Mouse (Mus musculus) adrenal gland, postnatal 36 days (tissue): ENCODE data around the gene Cryab. TPM values are rescaled to one million over a fixed set of nuclear protein-coding genes. Genes with fewer than 3 reads are reported as not detected.

Experiments used
- DNase-seq, 2 experiments: peaks; one replicate each; pipeline ENCODE4 v3.0.0; 2021; ENCODE audit warnings: mixed read lengths in 1 of 2
- long read RNA-seq, 2 experiments: library from polyadenylated mRNA; stranded (forward); transcript quantifications; one replicate each; pipeline ENCODE4 v2.0.0; 2021; ENCODE audit warnings: borderline sequencing depth in 2 of 2
- total RNA-seq, 2 experiments: library from RNA; stranded (reverse); gene quantifications; 2 replicates each; pipeline ENCODE4 v1.2.3; 2021

The Cryab gene
- total RNA-seq: 10 to 100 TPM; 21.2 to 46.6 TPM
- long read RNA-seq, experiment 1, transcript Cryab-201 (3 exons, 946 nt): major isoform, 24 of 27 reads
- long read RNA-seq, experiment 1, partial matches to known transcripts: 0 of 27 reads
- long read RNA-seq, experiment 1, other reads (novel, unspliced or antisense): 2 of 27 reads
- long read RNA-seq, experiment 2, transcript Cryab-201 (3 exons, 946 nt): major isoform, 12 of 14 reads
- long read RNA-seq, experiment 2, partial matches to known transcripts: 0 of 14 reads
- long read RNA-seq, experiment 2, other reads (novel, unspliced or antisense): 1 of 14 reads

DNA sequence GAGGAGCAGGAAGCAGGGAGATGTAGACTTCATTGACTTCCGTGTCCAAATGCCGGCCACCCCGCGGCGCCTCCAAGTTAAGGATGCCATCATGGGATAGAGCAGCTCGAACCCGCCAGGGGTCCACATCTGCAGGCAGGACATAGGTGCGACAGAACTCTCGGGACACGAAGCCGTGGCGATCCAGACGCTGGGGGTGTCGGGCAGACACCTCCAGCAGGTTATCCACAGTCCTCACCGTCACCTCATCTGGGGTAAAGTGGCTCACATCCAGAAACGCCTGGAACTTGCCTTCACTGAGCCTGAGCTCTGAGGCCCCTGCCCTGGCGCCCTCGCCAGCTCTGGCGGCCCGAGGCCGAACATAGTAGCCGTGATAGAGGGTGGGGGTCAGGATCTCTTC lies at the start of gene Cryab:
Gene Cryab (plus strand): TSS at position 3 of the 400 bp plus-strand sequence.
- no peak for DNase-seq

DNA sequence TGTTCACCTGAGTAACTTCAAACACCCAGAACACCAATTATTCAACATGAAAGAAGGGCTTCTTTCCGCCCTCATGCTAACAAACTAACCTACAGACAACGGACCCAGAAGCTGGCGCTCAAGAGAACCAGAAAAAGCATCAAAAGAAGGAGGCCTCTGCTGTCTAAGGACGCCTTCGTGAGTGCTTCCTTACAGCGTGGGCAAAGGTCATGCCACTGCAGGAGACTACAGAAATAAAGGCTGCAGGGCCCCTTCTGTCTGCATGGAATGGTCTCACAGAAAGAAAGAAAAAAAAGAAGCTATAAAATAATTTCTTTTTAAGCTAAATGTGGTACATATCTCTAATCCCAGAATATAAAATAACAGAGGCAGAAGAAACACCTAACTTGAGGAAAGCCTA lies 46.2 kb upstream of the Cryab start:
- DNase-seq: no peak

DNA sequence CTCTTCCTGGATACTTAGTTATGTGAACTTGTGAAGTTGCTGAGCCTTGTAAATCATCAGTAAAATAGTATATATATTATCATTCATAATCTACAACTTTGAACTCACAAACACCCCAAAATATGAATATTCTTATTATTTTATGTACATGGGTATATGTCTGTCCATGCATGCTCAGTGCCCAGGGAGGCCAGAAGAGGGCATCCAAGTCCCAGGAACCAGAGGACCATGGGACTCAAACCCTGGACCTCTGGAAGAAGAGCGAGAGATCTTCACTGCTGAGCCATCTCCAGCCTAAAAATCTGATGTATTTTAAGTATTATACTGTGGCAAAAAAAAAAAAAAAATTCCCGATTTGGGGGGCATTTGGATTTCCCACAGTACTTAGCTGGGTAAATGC lies 42.0 kb upstream of the Cryab start:
- DNase-seq: peak; percentile 58 to 62

DNA sequence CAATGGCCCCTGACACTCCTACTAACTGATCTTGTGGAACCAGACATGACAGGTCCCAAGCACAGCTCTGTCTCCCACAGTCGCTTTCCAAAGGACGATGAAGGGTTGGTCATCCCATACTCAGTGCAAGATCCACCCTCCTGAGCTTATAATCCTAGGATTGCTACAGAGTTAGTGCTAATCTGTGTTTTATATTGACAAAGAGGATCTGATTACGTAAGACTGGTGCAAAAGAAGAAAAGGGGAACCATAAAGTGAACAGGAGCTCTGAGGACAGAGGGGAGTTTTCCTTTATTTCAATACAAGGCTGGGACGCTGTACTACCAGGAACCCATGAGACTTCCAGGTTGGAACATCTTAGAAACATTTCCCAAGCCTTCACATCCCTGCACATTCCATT lies 39.8 kb upstream of the Cryab start:
- DNase-seq: no peak

DNA sequence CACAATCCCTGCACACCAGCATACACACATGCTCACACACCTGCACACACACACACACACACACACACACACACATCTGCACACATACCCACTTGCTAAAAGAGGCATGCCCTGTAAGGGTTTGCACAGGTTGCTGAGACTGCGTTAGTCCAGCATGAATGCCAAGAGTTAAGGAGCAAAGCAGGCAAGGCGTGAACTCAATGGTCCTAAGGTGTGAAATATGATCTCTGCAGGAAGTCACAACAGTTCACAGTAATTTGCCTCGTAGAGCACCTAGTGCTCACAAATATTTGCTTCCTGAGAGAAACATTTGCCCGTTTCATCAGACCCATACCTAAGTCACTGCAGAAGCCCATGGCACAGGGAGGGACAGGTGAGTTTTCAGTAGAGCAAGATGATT lies 36.9 kb upstream of the Cryab start:
- DNase-seq: no peak

DNA sequence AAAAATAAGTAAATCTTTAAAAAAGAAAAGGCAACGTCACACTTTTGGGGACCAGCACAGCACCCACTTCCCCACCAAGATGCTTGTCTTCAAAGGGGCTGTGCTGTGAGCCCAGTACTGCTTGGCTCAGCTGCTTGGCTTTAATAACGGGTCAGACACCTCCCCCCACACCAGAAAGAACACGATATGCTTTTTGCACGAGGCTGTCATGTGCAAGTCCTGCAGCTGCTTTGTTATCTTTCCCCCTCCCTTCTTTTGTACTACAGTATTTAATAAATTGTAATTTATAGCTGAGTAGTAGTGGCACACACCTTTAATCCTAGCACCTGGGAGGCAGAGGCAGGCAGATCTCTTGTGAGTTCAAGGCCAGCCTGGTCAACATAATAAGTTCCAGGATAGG lies 32.2 kb upstream of the Cryab start:
- no peak for DNase-seq

DNA sequence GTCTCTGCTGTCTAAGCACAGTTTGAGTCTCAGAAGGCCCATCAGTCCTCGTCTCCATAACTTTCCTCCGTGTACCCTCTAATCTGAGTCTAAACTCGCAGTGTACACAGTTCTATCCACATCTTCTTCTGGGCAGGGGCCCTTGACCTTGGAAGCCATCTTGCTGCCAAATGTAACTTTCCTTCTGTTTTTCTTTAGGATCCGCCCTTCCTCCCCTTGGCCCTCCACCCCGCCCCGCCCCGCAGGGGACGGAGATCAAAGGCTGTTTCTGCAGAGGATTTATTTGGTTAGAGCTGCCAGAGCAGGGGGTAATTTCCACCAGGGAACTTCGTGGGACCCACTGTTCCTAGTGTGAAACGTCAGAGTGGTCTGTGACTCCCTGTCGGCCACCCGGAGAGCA lies 30.1 kb upstream of the Cryab start:
- peak in 1 of 2 experiments; percentile 60 for DNase-seq

DNA sequence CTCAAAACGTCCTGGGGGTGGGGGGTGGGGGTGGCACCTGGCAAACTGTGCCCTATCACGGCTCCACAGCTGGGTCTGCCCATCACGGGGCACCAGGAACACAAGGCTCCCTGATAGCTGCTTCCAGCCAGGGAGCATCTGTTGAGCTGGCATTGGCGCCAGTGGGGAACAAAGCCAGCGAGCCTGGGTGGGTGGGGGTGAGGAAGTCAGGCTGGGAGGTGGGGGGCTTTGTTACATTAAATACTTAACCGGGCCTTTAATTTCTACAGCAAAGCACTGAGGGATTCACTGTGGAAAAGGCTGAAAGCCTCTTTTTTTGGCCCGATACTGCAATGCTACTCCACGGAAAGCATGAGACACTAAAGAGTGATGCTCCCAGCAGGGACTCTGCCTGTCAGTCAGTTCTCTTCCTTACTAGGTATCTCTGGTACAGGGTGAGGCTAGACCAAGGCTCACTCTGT lies 28.6 kb upstream of the Cryab start:
- no peak for DNase-seq

DNA sequence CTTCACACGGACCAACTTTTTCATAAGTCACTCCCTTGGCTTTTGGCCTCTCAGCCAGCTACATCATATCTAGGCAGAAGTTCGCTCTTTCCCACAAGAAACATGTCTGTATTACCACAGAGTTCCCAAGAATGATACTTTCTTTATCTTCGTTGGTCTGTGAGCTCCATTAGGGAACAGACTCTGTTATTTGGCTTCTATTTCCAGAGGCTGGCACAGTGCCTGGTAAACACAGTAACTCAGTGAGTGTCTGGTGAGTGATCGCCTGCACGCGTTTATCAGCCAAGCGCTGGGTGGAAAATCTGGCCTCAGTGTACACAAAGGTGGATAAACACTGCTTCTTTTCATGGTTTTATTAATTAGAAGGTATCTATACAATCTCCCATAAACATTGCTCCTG lies 27.7 kb upstream of the Cryab start:
- DNase-seq: peak; percentile 82 to 86

DNA sequence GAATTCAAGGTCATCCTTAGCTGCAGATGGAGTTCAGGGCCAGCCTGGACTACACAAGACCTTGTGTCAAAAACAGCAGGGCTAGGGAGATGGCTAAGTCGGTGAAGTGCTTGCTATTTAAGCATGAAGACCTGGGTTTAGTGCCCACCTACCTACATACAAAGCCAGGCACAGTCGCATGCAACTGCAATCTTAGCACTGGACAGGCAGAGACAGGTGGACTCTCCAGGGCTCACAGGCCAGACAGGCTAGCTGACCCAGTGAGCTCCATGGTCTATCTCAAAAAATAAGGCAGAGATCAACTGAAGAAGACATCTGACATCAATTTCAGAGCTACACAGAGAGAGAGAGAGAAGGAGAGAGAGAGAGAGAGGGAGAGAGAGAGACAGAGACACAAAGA lies 27.0 kb upstream of the Cryab start:
- DNase-seq: no peak

DNA sequence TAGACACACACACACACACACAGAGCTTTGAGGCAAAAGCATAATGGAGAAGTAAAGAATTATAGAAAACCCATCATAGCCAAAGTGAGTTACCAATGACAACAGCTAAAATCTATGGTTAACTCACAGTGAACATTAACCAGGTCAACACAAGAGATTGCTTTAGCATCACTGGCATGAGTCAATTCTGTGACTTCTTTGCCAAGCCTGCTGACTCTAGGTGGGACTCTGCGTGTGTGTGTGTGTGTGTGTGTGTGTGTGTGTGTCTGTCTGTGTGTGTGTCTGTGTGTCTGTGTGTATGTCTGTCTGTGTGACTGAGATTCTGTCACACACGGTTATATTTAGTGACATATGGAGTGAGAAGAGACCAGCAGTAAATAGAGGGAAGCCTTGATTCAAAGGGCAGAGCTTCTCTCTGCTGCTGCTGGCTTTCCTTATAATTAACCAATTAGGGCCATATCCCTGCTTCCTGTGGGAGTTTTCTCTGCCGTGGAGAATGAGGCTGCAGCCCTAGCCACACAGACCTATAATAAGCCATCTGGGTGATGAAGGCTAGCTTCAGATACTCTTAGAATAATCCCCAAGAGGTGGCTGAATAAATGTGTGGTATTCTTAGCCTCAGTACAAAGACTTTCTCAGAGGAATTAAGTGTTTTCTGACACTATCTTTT lies 26.3 kb upstream of the Cryab start:
- DNase-seq: no peak

DNA sequence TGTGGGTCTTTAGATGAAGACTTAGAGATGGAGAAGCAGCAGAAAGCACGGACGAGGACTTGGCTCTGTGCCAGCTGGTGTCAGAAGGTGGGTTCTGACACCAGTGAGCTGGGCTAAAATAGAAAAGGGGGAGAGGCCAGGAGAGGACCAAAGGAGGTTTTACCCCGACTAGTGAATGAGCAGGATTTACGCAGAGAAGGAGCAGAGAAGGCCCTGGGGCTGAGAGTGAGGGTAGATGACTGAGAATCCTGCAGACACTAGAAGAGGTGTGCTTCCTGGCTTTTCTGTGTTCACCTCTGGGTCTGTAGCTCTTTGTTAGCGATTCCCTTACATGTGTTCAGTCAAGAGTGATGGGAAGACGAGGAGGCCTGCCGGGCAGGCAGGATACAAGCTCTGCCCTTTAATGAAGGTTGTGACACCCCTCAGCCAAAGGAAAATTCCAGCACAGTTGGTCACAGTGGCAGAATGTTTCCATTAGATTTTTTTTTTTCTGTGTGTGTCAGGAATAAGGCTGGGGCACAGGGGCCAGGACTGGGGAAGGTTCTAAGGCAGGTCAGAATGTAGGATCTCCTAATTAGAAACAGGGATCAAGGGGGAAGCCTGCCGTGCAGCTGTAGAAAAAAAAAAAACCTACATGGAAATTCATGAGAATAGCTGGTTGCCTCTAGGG lies 25.1 kb upstream of the Cryab start:
- no peak for DNase-seq

DNA sequence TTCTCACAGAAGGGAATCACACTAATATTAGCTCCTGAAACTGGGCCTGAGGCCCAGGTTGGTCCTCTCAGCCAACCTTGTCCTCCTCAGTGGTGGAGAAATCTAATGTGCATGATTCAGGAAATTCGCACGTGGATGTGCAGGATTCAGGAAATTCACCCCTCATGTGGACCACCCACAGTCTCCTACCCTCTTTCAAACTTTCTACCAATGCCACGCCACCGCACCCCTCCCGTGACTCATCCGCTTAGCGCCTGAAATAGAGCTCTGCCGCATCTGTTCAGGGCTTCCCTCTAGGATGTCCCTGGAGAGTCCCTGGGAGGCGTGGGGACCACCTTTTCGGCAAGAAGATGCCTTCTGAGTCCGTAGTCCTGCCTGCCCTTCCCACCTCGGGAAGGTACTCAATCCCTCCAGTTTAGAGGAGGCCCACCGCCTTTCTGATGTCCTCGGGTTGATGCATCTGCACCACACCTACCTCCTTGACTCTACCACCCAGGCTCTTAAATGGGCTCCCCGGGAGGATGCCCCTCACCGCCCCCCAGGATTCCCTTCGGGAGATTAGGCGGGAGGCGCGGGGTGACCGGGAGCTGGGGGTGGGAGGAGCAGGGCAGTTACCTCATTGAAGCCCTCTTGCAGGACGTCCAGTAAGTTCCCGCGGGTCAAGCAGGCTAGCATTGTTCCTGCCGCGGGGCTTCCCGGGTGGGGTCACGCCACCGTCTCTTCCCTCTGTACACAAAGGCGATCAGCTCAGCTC lies 23.8 kb upstream of the Cryab start:
- peak in 1 of 2 experiments; percentile 44 for DNase-seq

DNA sequence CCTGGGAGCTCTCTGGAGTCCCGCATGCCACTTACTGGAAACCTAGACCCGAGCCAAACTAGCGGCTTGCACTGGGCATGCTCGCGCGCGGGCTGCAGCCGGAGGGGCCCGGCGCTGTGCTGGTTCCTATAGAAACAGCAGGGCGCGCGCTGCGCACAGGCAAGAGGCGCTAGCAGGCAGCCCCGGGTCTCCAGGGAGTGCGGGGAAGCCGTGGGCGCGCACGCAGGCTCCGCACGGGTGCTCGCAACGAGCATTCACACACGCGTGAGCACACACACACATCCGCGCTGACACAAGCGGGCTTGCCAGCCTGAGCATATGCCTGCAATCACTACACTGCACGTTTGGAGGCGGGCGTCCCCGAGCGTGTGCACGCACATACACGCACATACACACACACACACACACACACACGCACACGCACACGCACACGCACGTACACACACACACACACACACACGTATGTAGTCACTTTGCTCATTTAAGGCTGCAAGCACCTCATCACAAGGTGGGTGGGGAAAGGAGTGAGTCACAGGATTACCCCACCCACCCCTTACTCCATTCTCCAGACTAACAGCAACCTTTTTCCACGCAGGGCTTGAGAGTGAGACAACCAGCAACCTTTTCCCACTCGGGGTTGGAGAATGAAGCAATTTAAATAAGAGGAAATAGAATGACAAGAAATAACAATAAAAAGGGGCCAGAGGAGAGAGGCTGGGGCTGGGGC lies 23.0 kb upstream of the Cryab start:
- peak; percentile 74 to 83 for DNase-seq

DNA sequence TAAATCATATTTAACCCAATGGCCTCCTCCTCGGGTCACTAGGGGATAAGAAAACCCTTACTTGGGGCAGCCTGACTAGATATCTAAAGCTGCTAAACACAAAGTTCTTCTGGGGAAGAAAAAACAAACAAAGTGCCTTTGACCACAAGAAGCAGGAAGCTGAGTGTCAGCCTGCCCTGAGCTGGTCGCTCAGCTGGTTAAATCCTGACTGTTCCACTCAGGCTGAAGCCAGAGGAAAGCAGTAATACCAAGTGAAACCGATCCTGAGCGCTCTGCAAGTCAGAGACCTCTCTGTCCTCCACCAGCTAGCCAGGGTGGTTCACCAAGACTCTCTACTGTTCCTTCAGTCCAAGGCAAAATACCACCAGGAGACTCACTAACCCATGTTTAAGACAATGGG lies 21.5 kb upstream of the Cryab start:
- DNase-seq: no peak

DNA sequence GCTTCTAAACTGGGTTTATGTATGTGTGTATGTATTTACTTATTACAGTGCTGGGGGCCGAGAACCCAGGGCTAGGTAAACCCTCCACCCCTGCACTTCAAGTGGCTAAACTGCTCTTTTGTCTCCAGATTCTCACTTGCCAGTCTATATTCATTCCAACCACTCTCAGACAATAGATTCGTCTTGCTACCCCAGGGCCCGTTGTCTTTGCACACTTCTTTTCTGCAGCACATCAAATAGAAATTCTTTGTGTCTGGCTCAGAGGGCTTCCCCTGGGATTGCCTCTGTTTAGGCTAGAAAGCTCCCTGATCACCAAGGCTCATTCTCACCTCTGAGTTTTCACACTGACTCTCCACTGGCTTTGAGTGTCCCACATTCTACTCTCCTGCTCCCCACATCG lies 18.6 kb upstream of the Cryab start:
- DNase-seq: no peak

DNA sequence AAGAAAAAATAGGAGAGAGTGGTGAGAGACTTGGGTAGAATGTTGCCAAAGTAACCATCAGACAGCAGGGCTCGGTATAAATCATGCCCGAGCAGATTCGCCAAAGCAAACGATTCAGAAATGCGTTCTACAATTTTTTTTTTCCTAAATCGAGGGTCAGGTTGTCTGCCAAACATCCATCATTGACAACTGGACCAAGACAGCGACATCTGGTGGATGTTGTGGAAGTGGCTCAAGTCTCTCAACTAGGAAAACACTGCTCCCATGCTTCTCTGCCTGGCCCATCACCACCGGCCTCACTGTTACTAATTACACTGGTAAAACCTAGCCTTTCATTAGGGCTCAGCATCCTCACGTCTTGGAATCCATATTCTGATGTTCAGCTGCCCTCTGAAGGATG lies 16.1 kb upstream of the Cryab start:
- DNase-seq: peak; percentile 50 to 62

DNA sequence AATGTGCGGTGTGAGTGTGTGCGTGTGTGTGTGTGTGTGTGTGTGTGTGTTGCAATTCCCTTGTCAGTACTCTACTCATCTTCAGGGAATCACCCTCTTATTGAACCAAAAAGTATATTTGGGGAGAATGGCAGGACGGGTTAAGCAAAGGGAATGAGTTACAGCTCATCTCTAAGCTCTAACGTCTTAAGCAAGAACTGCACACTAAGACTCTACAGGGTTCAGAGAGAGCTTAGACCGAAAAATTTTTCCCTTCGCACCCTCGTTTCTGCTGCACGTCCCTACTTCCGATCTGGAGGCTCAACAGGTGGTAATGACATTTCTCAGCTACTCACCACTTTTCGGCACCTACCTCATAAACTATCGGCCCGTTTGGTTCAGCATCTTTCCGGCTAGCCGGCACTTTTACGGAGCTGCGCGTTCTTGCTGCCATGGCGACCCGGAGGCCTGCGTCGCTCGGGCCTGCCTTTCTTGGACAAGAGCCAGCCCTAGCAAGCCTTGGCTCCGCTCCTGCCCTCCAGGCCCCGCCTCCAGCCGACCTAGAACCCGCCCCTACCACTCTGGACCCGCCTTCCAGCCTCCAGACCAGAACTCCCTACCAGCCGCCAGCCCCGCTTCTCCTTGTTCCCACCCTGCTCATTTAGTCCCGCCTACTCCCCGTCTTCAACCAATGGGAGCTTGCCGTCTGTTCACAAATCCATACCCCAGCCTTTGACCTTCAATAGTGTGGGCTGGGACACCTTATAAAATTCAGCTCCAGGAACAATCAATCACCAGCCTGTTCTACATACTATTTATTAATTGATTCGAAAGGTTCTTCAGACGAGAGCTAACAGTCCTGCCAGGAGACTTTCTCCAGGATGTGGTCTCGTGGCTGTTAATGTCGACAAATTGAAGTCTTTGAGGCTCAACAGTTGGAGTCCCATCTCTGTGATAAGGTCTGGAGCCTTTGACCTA lies 11.9 kb upstream of the Cryab start, which contains the start of gene Dixdc1:
Gene Dixdc1 (minus strand): TSS at position 604 of the 957 bp plus-strand sequence.
- peak; percentile 95 to 96 for DNase-seq

DNA sequence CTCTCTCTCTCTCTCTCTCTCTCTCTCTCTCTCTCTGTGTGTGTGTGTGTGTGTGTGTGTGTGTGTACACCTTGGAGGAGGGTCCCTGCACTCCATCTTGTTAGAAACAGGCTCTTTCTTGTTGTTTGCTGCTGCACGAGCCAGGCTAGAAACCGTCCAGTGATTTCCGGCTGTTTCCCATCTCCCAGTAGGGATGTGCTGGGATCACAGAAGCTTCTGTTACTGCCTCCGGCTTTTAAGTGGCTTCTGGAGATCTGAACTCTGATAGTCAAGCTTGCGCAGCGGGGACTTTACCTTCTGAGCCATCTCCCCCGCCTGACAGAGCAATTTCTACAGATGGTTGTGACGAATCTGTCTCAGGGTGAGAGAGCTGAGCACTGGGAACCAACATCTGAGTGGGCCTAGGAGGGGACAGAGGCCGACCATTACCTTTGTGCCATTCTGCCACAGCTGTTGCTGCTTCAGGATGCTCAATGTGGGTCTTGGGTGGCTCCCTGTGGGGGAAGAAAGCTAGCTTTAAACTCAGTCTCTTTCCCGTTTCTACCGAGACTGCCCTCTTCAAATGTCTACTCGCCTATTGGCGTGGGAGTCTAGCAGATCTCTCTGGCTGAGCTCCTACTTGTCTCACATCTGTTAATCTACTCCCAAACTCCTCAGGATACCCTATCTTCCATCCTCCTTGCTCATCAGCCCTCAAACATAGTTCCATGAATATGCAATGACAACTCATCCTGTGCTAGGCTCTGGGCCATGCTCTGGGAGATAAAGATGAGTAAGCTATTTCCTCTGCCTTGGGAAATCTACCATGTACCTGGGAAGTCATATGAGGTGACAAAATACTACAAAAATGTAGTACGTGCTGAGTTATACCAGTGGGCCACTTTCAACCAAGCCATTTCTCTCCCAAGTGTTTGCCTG lies 10.0 kb upstream of the Cryab start:
- no peak for DNase-seq
